Mouse (Mus musculus) kidney, postnatal 0 days (tissue): Measurements from ENCODE around the gene Nsl1. TPM values are rescaled to one million over a fixed set of nuclear protein-coding genes. Genes with fewer than 3 reads are reported as not detected.

Experiments
- ATAC-seq: fragments of 200-750 bp; cut with Nextera tagmentation; replicated peaks from 2 replicates; pipeline ENCODE4 v1.8.0; 2017; ENCODE audit warnings: low read depth, moderate number of reproducible peaks, moderate TSS enrichment, moderate library complexity; ENCODE audit not compliant: low FRiP score
- DNase-seq: peaks from one replicate; pipeline ENCODE4 v3.0.0-alpha.2; 2016; ENCODE audit warnings: low spot score
- H3K27ac ChIP-seq: fragments of 300-500 bp; sonication (generic); 2 replicates; pipeline ENCODE4 v1.5.1; 2014; ENCODE audit warnings: mild to moderate bottlenecking
- H3K27me3 ChIP-seq: fragments of 300-500 bp; sonication (generic); 2 replicates; pipeline ENCODE4 v1.6.1; 2014; ENCODE audit warnings: low read length, mixed read lengths; ENCODE audit not compliant: insufficient read depth
- H3K36me3 ChIP-seq: fragments of 300-500 bp; sonication (generic); 2 replicates; pipeline ENCODE4 v1.6.1; 2014; ENCODE audit warnings: low read length, mixed read lengths; ENCODE audit not compliant: insufficient read depth
- H3K4me1 ChIP-seq: fragments of 300-500 bp; sonication (generic); replicated peaks from 2 replicates; pipeline ENCODE4 v1.6.1; 2014; ENCODE audit warnings: antibody characterized with exemption, low read length, mixed read lengths; ENCODE audit not compliant: insufficient read depth
- H3K4me2 ChIP-seq: fragments of 300-500 bp; sonication (generic); 2 replicates; pipeline ENCODE4 v1.6.1; 2014; ENCODE audit warnings: mild to moderate bottlenecking, low read length, moderate library complexity, mixed read lengths
- H3K4me3 ChIP-seq: fragments of 300-500 bp; sonication (generic); replicated peaks from 2 replicates; pipeline ENCODE4 v1.5.1; 2014; ENCODE audit warnings: low read depth, low read length
- H3K9ac ChIP-seq: fragments of 300-500 bp; sonication (generic); 2 replicates; pipeline ENCODE4 v1.6.1; 2014; ENCODE audit warnings: low read depth, low read length
- H3K9me3 ChIP-seq: fragments of 300-500 bp; sonication (generic); replicated peaks from 2 replicates; pipeline ENCODE4 v1.6.1; 2016; ENCODE audit warnings: low read length, inconsistent platforms, mixed read lengths
- CTCF ChIP-seq: IDR thresholded peaks from 2 replicates; pipeline ENCODE4 v1.5.1; 2016; ENCODE audit warnings: antibody characterized with exemption, low read depth, mild to moderate bottlenecking, moderate library complexity
- WGBS: fragments of 180-500 bp; shearing (Covaris S2); extraction: QIAGEN DNeasy Blood & Tissue Kit; methylation state at CpG from one replicate; pipeline ENCODE4 v1.1.7; 2014; 5-methylcytosine and 5-hydroxymethylcytosine counted together
- polyA plus RNA-seq: library from polyadenylated mRNA; unstranded; fragments of >200 nt; fragmentation: Nextera tagmentation; extraction: Ambion mirVana; gene quantifications from 2 replicates; pipeline ENCODE4 v1.2.1, GENCODE M21; 2015

Gene Nsl1
- polyA plus RNA-seq, 1 experiment from 2014 or later, result 8.6 TPM

DNA sequence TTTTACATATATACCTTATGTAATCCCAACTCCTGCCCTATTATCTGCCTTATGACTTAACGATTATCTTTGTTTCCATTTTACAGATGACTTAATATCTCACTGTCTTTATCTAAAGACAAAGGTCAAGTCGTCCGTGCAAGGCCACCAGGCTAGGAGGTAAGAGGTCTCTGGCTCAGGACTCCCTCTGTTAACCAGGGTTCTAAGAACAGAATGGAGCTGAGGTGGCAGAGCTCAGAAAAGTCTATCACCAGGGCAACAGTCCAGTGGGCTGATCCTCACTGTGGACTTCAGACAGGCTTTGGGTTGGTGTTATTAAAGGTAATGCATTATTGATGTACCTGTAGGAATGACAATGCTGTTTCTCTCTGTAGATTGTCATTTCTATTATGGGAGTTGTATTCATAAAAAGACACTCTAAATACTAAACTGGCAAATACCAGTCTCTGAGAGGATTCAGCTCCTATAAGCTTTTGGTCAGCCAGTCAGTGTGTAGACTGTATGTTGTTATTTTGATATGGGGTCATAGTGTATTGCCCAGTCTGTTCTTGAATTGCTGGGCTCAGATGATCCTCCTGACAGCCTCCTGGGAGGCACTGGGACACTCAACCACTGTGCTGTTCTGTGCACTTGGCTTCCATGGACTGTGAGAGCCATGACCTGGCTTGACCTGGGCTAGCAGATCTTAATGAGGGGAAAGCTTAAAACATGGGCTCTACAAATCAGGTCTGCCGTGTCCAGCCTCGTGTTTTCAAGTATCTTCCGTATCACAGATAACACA, 26.1 kb upstream of the Nsl1 start, which contains the start of gene Spata45:
TSS of gene Spata45 (plus strand) at position 86 of the 781 bp plus-strand sequence.
- no peaks in the 10 kb centered on the region for H3K9me3 ChIP-seq
- H3K27me3 ChIP-seq, result no peaks in the 10 kb centered on the region
- H3K9ac ChIP-seq, result no peak within 1 kb of the TSS
- no peaks in the 10 kb centered on the region for H3K4me1 ChIP-seq
- no peak; the same call in 1 of the 2 replicates for ATAC-seq
- no peak within 1 kb of the TSS for H3K4me3 ChIP-seq
- no peaks in the 10 kb centered on the region for H3K36me3 ChIP-seq
- TF ChIP-seq CTCF, result no peak
- no peak for DNase-seq
- no peak within 1 kb of the TSS for H3K4me2 ChIP-seq
- 75% methylated on average over 6 of the region's 6 CpGs for WGBS
- H3K27ac ChIP-seq, result no peak within 1 kb of the TSS

DNA sequence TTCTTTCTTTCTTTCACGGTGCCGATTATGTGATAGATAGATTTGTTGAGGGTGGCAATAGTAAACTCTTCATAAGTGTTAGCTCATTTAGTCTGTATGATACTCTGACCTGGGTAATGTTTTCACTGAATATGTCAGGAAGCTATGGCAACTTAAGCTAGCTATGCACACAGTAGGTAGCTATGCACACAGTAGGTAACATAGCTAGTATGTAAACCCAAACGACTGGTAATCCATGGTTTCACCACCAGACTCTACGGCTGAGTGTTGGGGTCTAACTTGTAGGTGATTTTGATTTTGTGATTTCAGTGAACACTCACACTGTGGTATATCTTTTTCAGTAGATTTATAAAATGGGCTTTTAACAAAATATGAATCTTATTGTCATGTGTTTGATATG, 24.8 kb upstream of the Nsl1 start:
- Histone ChIP-seq H3K4me3 (no peak overlapping the region), H3K27ac (no peak overlapping the region), H3K36me3 (no peaks in the 10 kb centered on the region), H3K4me2 (no peak overlapping the region), H3K9ac (no peak overlapping the region), H3K9me3 (no peaks in the 10 kb centered on the region), H3K4me1 (no peaks in the 10 kb centered on the region), H3K27me3 (no peaks in the 10 kb centered on the region)
- DNase-seq (no peak), ATAC-seq (no peak)
- WGBS, result 86% methylated on average over 4 of the region's 4 CpGs
- TF ChIP-seq CTCF, result no peak

DNA sequence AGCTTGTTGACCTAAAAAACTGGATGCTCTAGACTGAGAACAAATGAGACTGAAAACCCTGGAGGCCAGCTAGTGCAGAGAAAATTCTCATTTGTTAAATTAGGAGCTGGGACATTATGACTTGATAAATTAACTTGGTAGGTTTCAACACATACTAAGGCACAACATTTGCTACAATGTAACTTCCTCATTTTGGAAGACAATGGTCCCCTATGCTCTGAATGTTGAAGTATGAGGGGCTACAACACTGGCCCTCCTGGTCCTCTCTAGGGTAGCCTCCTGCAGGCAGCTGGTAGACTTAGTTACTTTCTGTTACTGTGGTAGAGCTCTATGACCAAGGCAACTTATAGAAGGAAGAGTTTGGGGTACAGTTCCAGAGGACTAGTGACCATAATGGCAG, 21.5 kb upstream of the Nsl1 start:
- no peaks in the 10 kb centered on the region for H3K27me3 ChIP-seq
- no peak overlapping the region for H3K27ac ChIP-seq
- no peak for TF ChIP-seq CTCF
- H3K4me3 ChIP-seq, result no peak overlapping the region
- ATAC-seq, result no peak
- H3K4me1 ChIP-seq, result no peaks in the 10 kb centered on the region
- H3K36me3 ChIP-seq, result no peaks in the 10 kb centered on the region
- no peak for DNase-seq
- H3K9me3 ChIP-seq, result no peaks in the 10 kb centered on the region
- no peak overlapping the region for H3K4me2 ChIP-seq
- no peak overlapping the region for H3K9ac ChIP-seq

DNA sequence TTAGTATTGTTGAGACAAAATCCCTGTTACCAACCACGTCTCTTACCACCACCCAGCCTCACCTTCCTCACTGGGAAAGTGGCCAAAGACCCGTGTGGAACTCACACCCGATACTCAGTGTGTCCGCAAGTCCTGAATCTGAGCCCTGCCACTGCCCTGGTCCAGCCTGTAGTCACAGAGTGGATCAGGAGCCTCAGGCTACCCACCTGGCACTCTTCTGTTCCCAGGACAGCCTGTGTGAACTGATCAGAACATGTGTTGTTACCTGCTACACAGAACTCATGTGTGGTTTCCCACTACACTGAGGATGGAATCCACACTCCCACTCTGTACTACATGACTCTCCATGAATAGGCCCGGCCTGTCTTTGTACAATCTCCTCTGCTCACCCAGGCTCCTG, 20.7 kb upstream of the Nsl1 start:
- no peaks in the 10 kb centered on the region for H3K36me3 ChIP-seq
- no peaks in the 10 kb centered on the region for H3K4me1 ChIP-seq
- TF ChIP-seq CTCF, result no peak
- no peak overlapping the region for H3K4me3 ChIP-seq
- ATAC-seq (no peak), DNase-seq (no peak)
- no peaks in the 10 kb centered on the region for H3K9me3 ChIP-seq
- no peaks in the 10 kb centered on the region for H3K27me3 ChIP-seq
- no peak overlapping the region for H3K27ac ChIP-seq
- WGBS, result 80% methylated on average over 5 of the region's 5 CpGs
- H3K4me2 ChIP-seq, result no peak overlapping the region
- H3K9ac ChIP-seq, result no peak overlapping the region

DNA sequence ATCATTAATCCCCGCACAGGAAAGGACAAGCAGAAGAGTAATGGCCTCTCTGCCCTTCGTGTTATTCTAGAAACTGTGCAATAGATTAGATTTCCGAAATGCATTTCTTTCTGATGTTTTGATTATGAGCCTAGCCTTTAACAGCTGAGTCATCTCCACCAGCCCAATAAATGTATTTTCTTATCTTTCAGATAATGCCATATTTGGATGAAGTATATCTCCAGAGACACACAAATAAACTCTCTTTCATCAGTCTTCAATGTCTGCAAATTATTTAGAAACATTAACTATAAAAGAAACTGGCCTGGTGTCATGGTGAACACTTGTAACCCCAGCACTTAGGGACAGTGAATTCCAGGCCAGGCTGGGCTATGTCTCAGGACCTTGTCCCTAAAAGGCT, 20.1 kb upstream of the Nsl1 start:
- H3K9ac ChIP-seq, result no peak overlapping the region
- H3K4me1 ChIP-seq, result no peaks in the 10 kb centered on the region
- no peaks in the 10 kb centered on the region for H3K36me3 ChIP-seq
- no peak overlapping the region for H3K4me2 ChIP-seq
- ATAC-seq (no peak; the same call in 1 of the 2 replicates), DNase-seq (peak; percentile 73)
- H3K27ac ChIP-seq, result no peak overlapping the region
- 29% methylated on average over 3 of the region's 3 CpGs for WGBS
- TF ChIP-seq CTCF, result no peak
- H3K9me3 ChIP-seq, result no peaks in the 10 kb centered on the region
- H3K4me3 ChIP-seq, result no peak overlapping the region
- no peaks in the 10 kb centered on the region for H3K27me3 ChIP-seq

DNA sequence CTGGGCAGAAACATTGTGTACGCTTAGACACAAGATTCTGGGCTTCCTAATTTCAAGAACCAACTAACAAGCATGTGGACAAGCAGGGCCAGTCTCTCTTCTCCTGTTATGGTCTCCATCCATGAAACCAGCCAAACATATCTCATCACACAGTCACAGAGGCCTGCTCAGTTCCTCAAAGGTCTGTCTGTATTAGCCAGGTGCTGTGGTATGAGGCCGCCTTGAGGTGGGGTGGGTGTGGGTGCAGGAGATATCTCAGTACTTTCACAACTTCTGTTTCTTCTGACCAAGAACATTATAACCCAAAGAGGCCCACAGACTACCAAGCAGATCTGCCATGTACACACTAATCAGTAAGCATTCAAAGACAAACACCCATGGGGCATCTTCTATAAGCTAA, 17.5 kb upstream of the Nsl1 start:
- TF ChIP-seq CTCF, result no peak
- no peak for DNase-seq
- Histone ChIP-seq H3K27me3 (no peaks in the 10 kb centered on the region), H3K27ac (no peak overlapping the region), H3K9ac (no peak overlapping the region), H3K4me1 (no peaks in the 10 kb centered on the region), H3K4me2 (no peak overlapping the region), H3K36me3 (no peaks in the 10 kb centered on the region), H3K9me3 (no peaks in the 10 kb centered on the region), H3K4me3 (no peak overlapping the region)
- 91% methylated on average over 2 of the region's 2 CpGs for WGBS
- ATAC-seq, result no peak
